Mouse (Mus musculus): ENCODE results near the gene 1110065P20Rik.

DNA sequence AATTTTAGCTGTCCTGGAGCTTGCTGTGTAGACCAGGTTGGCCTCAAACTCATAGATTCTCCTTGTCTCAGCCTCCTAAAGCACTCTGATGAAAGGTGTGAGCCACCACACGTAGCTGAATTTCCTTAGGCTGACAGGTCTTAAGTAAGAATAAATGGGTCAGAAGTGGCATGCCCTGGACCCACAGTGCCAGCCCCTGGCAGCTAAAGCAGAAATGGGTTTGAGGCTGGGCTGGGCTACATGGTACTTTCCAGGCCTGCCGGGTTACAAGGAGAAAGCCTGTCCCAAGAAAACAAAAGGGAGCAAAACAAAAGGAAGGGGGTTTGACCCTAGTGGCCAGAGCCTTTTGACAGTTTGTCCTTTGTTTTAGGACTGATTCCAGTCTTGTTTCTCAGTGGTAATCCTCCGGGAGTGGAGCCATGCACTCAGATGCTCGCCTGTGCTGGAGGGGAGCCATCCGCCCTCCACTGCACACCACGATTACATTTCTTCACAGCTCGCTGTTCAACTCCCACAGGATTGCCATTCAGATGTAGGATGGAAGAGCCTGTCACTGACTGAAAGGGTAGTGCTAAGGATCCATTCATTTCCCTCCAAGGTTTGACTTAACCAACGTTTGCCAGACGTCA is 39.5 kb downstream of the 1110065P20Rik start:
- TF ChIP-seq GATA1 (IDR thresholded peaks at IDR 0.05; ENCODE audit: borderline replicate concordance, low read length): no peak
- no peak for TF ChIP-seq FLI1 (IDR thresholded peaks at IDR 0.05; ENCODE audit: low read length)
